Mouse (Mus musculus) CD4-positive, CD25-positive, alpha-beta regulatory T cell, adult 2 months (primary cell): Measurements from ENCODE around the gene Camk2g.
"Not testable (repeated sequence)": the region's sequence is repeated elsewhere in the genome, so short reads cannot be mapped to it uniquely, and the experiment has no call there.

Experiments
- DNase-seq: peaks from one replicate; pipeline ENCODE4 v3.0.0-alpha.2; 2012; ENCODE audit warnings: low read depth, low spot score

The Camk2g gene

GRCm38 (mm10) chr14:20738511-20738910 lies 55.4 kb downstream of the Camk2g start:
- DNase-seq: no peak

- peak; percentile 56 for DNase-seq
These were observed 56.6 kb downstream of the Camk2g start for GRCm38 (mm10) chr14:20737306-20737705.

GRCm38 (mm10) chr14:20735892-20736390 lies 57.9 kb downstream of the Camk2g start:
- no peak for DNase-seq

GRCm38 (mm10) chr14:20735052-20735451 lies 58.8 kb downstream of the Camk2g start:
- DNase-seq: no peak

GRCm38 (mm10) chr14:20733952-20734774 lies 59.7 kb downstream of the Camk2g start, which contains the start of gene Ndst2:
Ndst2 (minus strand) TSS chr14:20734562.
- peak; percentile 91 for DNase-seq

GRCm38 (mm10) chr14:20733041-20733951 lies 60.6 kb downstream of the Camk2g start:
- no peak for DNase-seq

GRCm38 (mm10) chr14:20730853-20731602 lies 62.9 kb downstream of the Camk2g start:
- DNase-seq: no peak

- DNase-seq: no peak
These were observed 64.0 kb downstream of the Camk2g start for GRCm38 (mm10) chr14:20729871-20730270.

- no peak for DNase-seq
These were observed 68.1 kb downstream of the Camk2g start for GRCm38 (mm10) chr14:20725660-20726339.

- peak; percentile 68 for DNase-seq
These were observed 69.8 kb downstream of the Camk2g start for GRCm38 (mm10) chr14:20724043-20724442.

- no peak for DNase-seq
These were observed 70.9 kb downstream of the Camk2g start for GRCm38 (mm10) chr14:20723006-20723405.

- no peak for DNase-seq
These were observed 72.5 kb downstream of the Camk2g start for GRCm38 (mm10) chr14:20721371-20721770.

GRCm38 (mm10) chr14:20719767-20720166 lies 74.1 kb downstream of the Camk2g start:
- DNase-seq: no peak

- no peak for DNase-seq
These were observed 75.4 kb downstream of the Camk2g start for GRCm38 (mm10) chr14:20718443-20718842.

GRCm38 (mm10) chr14:20713832-20714231 lies 80.1 kb downstream of the Camk2g start:
- DNase-seq: no peak

GRCm38 (mm10) chr14:20708239-20708638 lies 85.6 kb downstream of the Camk2g start:
- peak; percentile 52 for DNase-seq

- peak; percentile 78 for DNase-seq
These were observed 86.4 kb downstream of the Camk2g start, which contains the start of gene Zswim8 for GRCm38 (mm10) chr14:20707201-20708190. Zswim8 (plus strand) TSS chr14:20707552.

- not testable (repeated sequence) for DNase-seq
These were observed 90.4 kb downstream of the Camk2g start for GRCm38 (mm10) chr14:20703461-20703860.

- DNase-seq: peak; percentile 84
These were observed 91.0 kb downstream of the Camk2g start, which contains the start of gene Chchd1 for GRCm38 (mm10) chr14:20702741-20703381. Chchd1 (plus strand) TSS chr14:20703006.
